Mouse (Mus musculus) forebrain, postnatal 0 days (tissue): ENCODE measurements at regions not wholly inside any gene's neighbourhood (a gene's known extent, or its start where the extent isn't known, plus 50 kb on each side); places are given as distances from the start of the nearest gene placed in this dataset.

ENCODE experiments used
- ATAC-seq: fragments of 200-750 bp; cut with Nextera tagmentation; 2 replicates; pipeline ENCODE4 v1.8.0; 2017; ENCODE audit warnings: mild to moderate bottlenecking, moderate library complexity
- DNase-seq: peaks from one replicate; pipeline ENCODE4 v3.0.0-alpha.2; 2015
- H3K27ac ChIP-seq: fragments of 300-500 bp; sonication (generic); 2 replicates; pipeline ENCODE4 v1.5.1; 2014; ENCODE audit warnings: low read depth, mild to moderate bottlenecking, antibody characterized with exemption, low read length, moderate library complexity, mixed read lengths
- H3K27me3 ChIP-seq: fragments of 300-500 bp; sonication (generic); 2 replicates; pipeline ENCODE4 v1.6.1; 2014; ENCODE audit warnings: mild to moderate bottlenecking, low read length, mixed read lengths; ENCODE audit not compliant: insufficient read depth
- H3K36me3 ChIP-seq: fragments of 300-500 bp; sonication (generic); 2 replicates; pipeline ENCODE4 v1.6.1; 2014; ENCODE audit warnings: mild to moderate bottlenecking, moderate library complexity; ENCODE audit not compliant: insufficient read depth
- H3K4me1 ChIP-seq: fragments of 300-500 bp; sonication (generic); 2 replicates; pipeline ENCODE4 v1.6.1; 2014; ENCODE audit warnings: antibody characterized with exemption; ENCODE audit not compliant: insufficient read depth
- H3K4me2 ChIP-seq: fragments of 300-500 bp; sonication (generic); 2 replicates; pipeline ENCODE4 v1.6.1; 2014; ENCODE audit warnings: low read depth, mild to moderate bottlenecking, moderate library complexity
- H3K4me3 ChIP-seq: fragments of 300-500 bp; sonication (generic); 2 replicates; pipeline ENCODE4 v1.5.1; 2014; ENCODE audit warnings: low read depth, low read length, mixed read lengths
- H3K9ac ChIP-seq: fragments of 300-500 bp; sonication (generic); 2 replicates; pipeline ENCODE4 v1.6.1; 2014; ENCODE audit warnings: mild to moderate bottlenecking
- H3K9me3 ChIP-seq: fragments of 300-500 bp; sonication (generic); 2 replicates; pipeline ENCODE4 v1.6.1; 2016; ENCODE audit warnings: low read length
- CTCF ChIP-seq: sonication (generic); IDR thresholded peaks from 2 replicates; pipeline ENCODE4 v1.5.1; 2016; ENCODE audit warnings: antibody characterized with exemption, control low read depth, low read depth
- WGBS: fragments of 180-500 bp; shearing (Covaris S2); extraction: QIAGEN DNeasy Blood & Tissue Kit; methylation state at CpG from one replicate; pipeline ENCODE4 v1.1.7; 2014; 5-methylcytosine and 5-hydroxymethylcytosine counted together

- no peak for ATAC-seq
- Histone ChIP-seq H3K4me2 (no peak overlapping the region), H3K9ac (no peak overlapping the region), H3K27ac (no peak overlapping the region), H3K27me3 (no peaks in the 10 kb centered on the region), H3K9me3 (no peaks in the 10 kb centered on the region), H3K4me1 (no peaks in the 10 kb centered on the region), H3K4me3 (no peak overlapping the region), H3K36me3 (no peaks in the 10 kb centered on the region)
- 46% methylated on average over 6 of the region's 6 CpGs for WGBS
- DNase-seq = no peak
- TF ChIP-seq CTCF = no peak
Measured at GRCm38 (mm10) chr4:153714995-153715645, 232.5 kb upstream of the Ajap1 start.

- H3K9ac ChIP-seq = no peak overlapping the region
- H3K27me3 ChIP-seq = no peaks in the 10 kb centered on the region
- WGBS = 39% methylated on average over 12 of the region's 12 CpGs
- DNase-seq = no peak
- no peaks in the 10 kb centered on the region for H3K9me3 ChIP-seq
- TF ChIP-seq CTCF = no peak
- H3K27ac ChIP-seq = no peak overlapping the region
- H3K4me3 ChIP-seq = no peak overlapping the region
- no peaks in the 10 kb centered on the region for H3K36me3 ChIP-seq
- H3K4me2 ChIP-seq = no peak overlapping the region
- no peak for ATAC-seq
- H3K4me1 ChIP-seq = no peaks in the 10 kb centered on the region
Measured at GRCm38 (mm10) chr4:153717273-153717672, 234.7 kb upstream of the Ajap1 start.

GRCm38 (mm10) chr4:153724045-153724444, 233.0 kb upstream of the A430005L14Rik start:
- Histone ChIP-seq H3K9ac (no peak overlapping the region), H3K9me3 (no peaks in the 10 kb centered on the region), H3K27me3 (no peaks in the 10 kb centered on the region), H3K36me3 (no peaks in the 10 kb centered on the region), H3K4me3 (no peak overlapping the region), H3K4me2 (no peak overlapping the region), H3K27ac (no peak overlapping the region), H3K4me1 (no peaks in the 10 kb centered on the region)
- 92% methylated on average over 14 of the region's 14 CpGs for WGBS
- no peak for TF ChIP-seq CTCF
- DNase-seq (no peak), ATAC-seq (no peak)

- Histone ChIP-seq H3K36me3 (no peaks in the 10 kb centered on the region), H3K4me3 (no peak overlapping the region), H3K9ac (no peak overlapping the region), H3K4me2 (no peak overlapping the region), H3K27ac (no peak overlapping the region), H3K9me3 (no peaks in the 10 kb centered on the region), H3K27me3 (no peaks in the 10 kb centered on the region), H3K4me1 (no peaks in the 10 kb centered on the region)
- WGBS = 24% methylated on average over 10 of the region's 10 CpGs
- TF ChIP-seq CTCF = no peak
- no peak for DNase-seq
- ATAC-seq = no peak
Measured at GRCm38 (mm10) chr4:153727273-153727672, 229.8 kb upstream of the A430005L14Rik start.

GRCm38 (mm10) chr4:153727896-153728422, 229.1 kb upstream of the A430005L14Rik start:
- no peaks in the 10 kb centered on the region for H3K27me3 ChIP-seq
- no peak overlapping the region for H3K27ac ChIP-seq
- H3K4me3 ChIP-seq = no peak overlapping the region
- no peaks in the 10 kb centered on the region for H3K9me3 ChIP-seq
- H3K36me3 ChIP-seq = no peaks in the 10 kb centered on the region
- TF ChIP-seq CTCF = no peak
- no peaks in the 10 kb centered on the region for H3K4me1 ChIP-seq
- no peak overlapping the region for H3K9ac ChIP-seq
- no peak for ATAC-seq
- WGBS = 39% methylated on average over 10 of the region's 10 CpGs
- no peak for DNase-seq
- no peak overlapping the region for H3K4me2 ChIP-seq

GRCm38 (mm10) chr4:153738088-153738487, 218.9 kb upstream of the A430005L14Rik start:
- Histone ChIP-seq H3K9ac (no peak overlapping the region), H3K36me3 (no peaks in the 10 kb centered on the region), H3K9me3 (0 out of 2 replicates have a peak, but pooled peaks cover 3% of the 10 kb centered on the region), H3K4me3 (no peak overlapping the region), H3K4me1 (no peaks in the 10 kb centered on the region), H3K27ac (no peak overlapping the region), H3K27me3 (no peaks in the 10 kb centered on the region), H3K4me2 (no peak overlapping the region)
- 89% methylated on average over 11 of the region's 11 CpGs for WGBS
- no peak for DNase-seq
- no peak for ATAC-seq
- no peak for TF ChIP-seq CTCF

- no peaks in the 10 kb centered on the region for H3K36me3 ChIP-seq
- WGBS = 97% methylated on average over 10 of the region's 10 CpGs
Measured at GRCm38 (mm10) chr4:153742241-153742640, 214.8 kb upstream of the A430005L14Rik start.

More at GRCm38 (mm10) chr4:153742241-153742640, 214.8 kb upstream of the A430005L14Rik start:
- no peak overlapping the region for H3K4me3 ChIP-seq
- TF ChIP-seq CTCF = no peak
- H3K27ac ChIP-seq = no peak overlapping the region
- no peaks in the 10 kb centered on the region for H3K9me3 ChIP-seq
- no peak overlapping the region for H3K4me2 ChIP-seq
- ATAC-seq (no peak), DNase-seq (no peak)
- no peak overlapping the region for H3K9ac ChIP-seq
- H3K4me1 ChIP-seq = no peaks in the 10 kb centered on the region
- H3K27me3 ChIP-seq = no peaks in the 10 kb centered on the region
